Mouse (Mus musculus) lung, postnatal 0 days (tissue): Measurements from ENCODE around the gene Apoa2.

ENCODE experiments used
- CTCF ChIP-seq: IDR thresholded peaks from 2 replicates; pipeline ENCODE4 v1.5.1; 2016; ENCODE audit warnings: antibody characterized with exemption, mild to moderate bottlenecking
- EP300 ChIP-seq: IDR thresholded peaks from 2 replicates; pipeline ENCODE4 v1.6.1; 2016; ENCODE audit warnings: antibody characterized with exemption, mild to moderate bottlenecking, control low read depth

GRCm38 (mm10) chr1:171272086-171272485 is 47.2 kb downstream of the Apoa2 start:
- TF ChIP-seq CTCF (no peak), EP300 (no peak)
